Mouse (Mus musculus): ENCODE results near the gene Cox8b.
"Not testable (repeated sequence)": the region's sequence is repeated elsewhere in the genome, so short reads cannot be mapped to it uniquely, and the experiment has no call there.

Cox8b gene

GRCm38 (mm10) chr7:140912846-140913482, 12.7 kb upstream of the Cox8b start:
- DNase-seq (ENCODE audit: low read depth) = no peak

GRCm38 (mm10) chr7:140912293-140912692, 12.0 kb upstream of the Cox8b start:
- no peak for DNase-seq (ENCODE audit: low read depth)

GRCm38 (mm10) chr7:140908634-140909107, 8.4 kb upstream of the Cox8b start:
- DNase-seq (ENCODE audit: low read depth) = peak; percentile 61

- no peak for DNase-seq (ENCODE audit: low read depth)
Measured at GRCm38 (mm10) chr7:140908181-140908580, 7.9 kb upstream of the Cox8b start.

- no peak for DNase-seq (ENCODE audit: low read depth)
Measured at GRCm38 (mm10) chr7:140907697-140908096, 7.5 kb upstream of the Cox8b start.

- no peak for DNase-seq (ENCODE audit: low read depth)
Measured at GRCm38 (mm10) chr7:140907131-140907530, 6.9 kb upstream of the Cox8b start.

GRCm38 (mm10) chr7:140905642-140906081, 5.4 kb upstream of the Cox8b start:
- DNase-seq (ENCODE audit: low read depth) = no peak

GRCm38 (mm10) chr7:140903212-140903611, 3.0 kb upstream of the Cox8b start:
- no peak for DNase-seq (ENCODE audit: low read depth)

GRCm38 (mm10) chr7:140902036-140902875, 2.0 kb upstream of the Cox8b start:
- DNase-seq (ENCODE audit: low read depth) = no peak

GRCm38 (mm10) chr7:140899121-140899520, 1.1 kb downstream of the Cox8b start:
- no peak for DNase-seq (ENCODE audit: low read depth)

- DNase-seq (ENCODE audit: low read depth) = no peak
Measured at GRCm38 (mm10) chr7:140897863-140898262, 2.4 kb downstream of the Cox8b start.

- DNase-seq (ENCODE audit: low read depth) = no peak
Measured at GRCm38 (mm10) chr7:140894611-140895010, 5.6 kb downstream of the Cox8b start.

- no peak for DNase-seq (ENCODE audit: low read depth)
Measured at GRCm38 (mm10) chr7:140894031-140894430, 6.2 kb downstream of the Cox8b start.

- not testable (repeated sequence) for DNase-seq (ENCODE audit: low read depth)
Measured at GRCm38 (mm10) chr7:140890636-140891035, 9.6 kb downstream of the Cox8b start.

GRCm38 (mm10) chr7:140882469-140882803, 17.8 kb downstream of the Cox8b start:
- no peak for DNase-seq (ENCODE audit: low read depth)

- peak; percentile 91 for DNase-seq (ENCODE audit: low read depth)
Measured at GRCm38 (mm10) chr7:140881696-140882468, 18.4 kb downstream of the Cox8b start, which contains the start of the genes Psmd13 and Sirt3. Gene Psmd13, plus strand, starts transcription at chr7:140881968. Gene Sirt3, minus strand, starts transcription at chr7:140882309.

- DNase-seq (ENCODE audit: low read depth) = no peak
Measured at GRCm38 (mm10) chr7:140880865-140881515, 19.3 kb downstream of the Cox8b start.

GRCm38 (mm10) chr7:140880419-140880818, 19.8 kb downstream of the Cox8b start:
- DNase-seq (ENCODE audit: low read depth) = no peak

- DNase-seq (ENCODE audit: low read depth) = no peak
Measured at GRCm38 (mm10) chr7:140879355-140879754, 20.9 kb downstream of the Cox8b start.

GRCm38 (mm10) chr7:140877364-140877763, 22.9 kb downstream of the Cox8b start:
- DNase-seq (ENCODE audit: low read depth) = no peak

GRCm38 (mm10) chr7:140874224-140874623, 26.0 kb downstream of the Cox8b start:
- no peak for DNase-seq (ENCODE audit: low read depth)

- DNase-seq (ENCODE audit: low read depth) = no peak
Measured at GRCm38 (mm10) chr7:140864761-140865160, 35.5 kb downstream of the Cox8b start.

All from c-Kit-positive CD71-positive TER-119-negative erythroid progenitor cells, embryonic 14.5 days (primary cell).